In the genomic region with DNA sequence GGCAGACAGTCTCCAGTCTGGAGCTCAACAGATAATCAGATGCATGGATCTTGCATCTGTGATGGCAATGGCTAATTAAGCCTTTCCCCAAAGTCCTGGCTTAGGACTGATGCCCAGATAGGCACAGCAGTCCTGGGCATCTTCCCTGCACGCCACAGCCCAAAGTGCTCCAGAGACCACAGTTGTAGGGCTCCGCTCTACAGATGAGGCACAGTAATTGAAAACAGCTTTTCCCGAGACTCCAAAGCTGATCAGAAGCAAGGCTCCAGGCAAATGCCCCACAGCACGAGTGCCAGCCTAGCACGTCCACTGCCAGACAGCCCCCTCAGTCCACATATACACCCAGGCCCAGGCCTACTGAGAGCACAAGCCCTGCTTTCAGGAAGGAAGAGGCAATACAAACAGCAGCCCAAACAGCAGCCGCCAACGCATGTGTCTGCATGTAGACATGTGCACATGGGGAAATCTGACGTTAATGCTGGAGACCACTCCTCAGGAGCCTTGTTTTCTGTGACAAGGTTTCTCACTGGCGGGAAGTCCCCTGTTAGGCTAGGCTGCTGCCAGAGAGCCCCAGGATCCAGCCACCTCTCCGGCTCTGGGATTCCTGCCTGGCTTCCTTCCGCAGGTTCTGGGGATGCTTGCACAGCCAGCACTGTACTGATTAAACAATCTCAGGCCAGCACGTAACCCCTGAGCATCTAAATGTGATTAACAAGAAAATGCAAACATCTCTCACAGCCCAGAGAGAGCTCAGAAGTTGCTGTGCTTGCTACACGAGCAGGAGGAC, we compare ENCODE assay signal across 7 mouse cellular contexts. TPM values are rescaled to one million over a fixed set of nuclear protein-coding genes. Genes with fewer than 3 reads are reported as not detected.
DNase-seq lines count a peak whose midpoint lies in the region; ATAC-seq and TF ChIP-seq lines count a peak whose summit lies in the region.

No protein-coding gene starts in this region.

- TF ChIP-seq CTCF in hindbrain, postnatal 0 days (IDR thresholded peaks at IDR 0.05; ENCODE audit: low read depth): no peak

- WGBS in hindbrain, postnatal 0 days: 61% methylated on average over 13 of the region's 13 CpGs
- 81% methylated on average over 13 of the region's 13 CpGs for WGBS in forebrain, embryonic 16.5 days

- peaks cover 16% of the 10 kb centered on the region; the same call in 1 of the 2 replicates for H3K4me1 ChIP-seq in hindbrain, postnatal 0 days (ENCODE audit: insufficient read depth, low read length)
- H3K4me1 ChIP-seq in forebrain, embryonic 16.5 days (replicated peaks; ENCODE audit: control insufficient read depth, insufficient read depth, low read length): 0 out of 2 replicates have a peak, but pooled peaks cover 4% of the 10 kb centered on the region

- no peak overlapping the region for H3K4me2 ChIP-seq in hindbrain, postnatal 0 days (ENCODE audit: low read depth, low read length)
- no peak overlapping the region for H3K4me2 ChIP-seq in forebrain, embryonic 16.5 days (ENCODE audit: low read length)

- no peaks in the 10 kb centered on the region for H3K36me3 ChIP-seq in hindbrain, postnatal 0 days (ENCODE audit: insufficient read depth, low read length)
- no peaks in the 10 kb centered on the region for H3K36me3 ChIP-seq in forebrain, embryonic 16.5 days (ENCODE audit: control insufficient read depth, insufficient read depth)

- DNase-seq in kidney, adult 11 months: peak; percentile 5
- no peak for DNase-seq in kidney, postnatal 4 days
- DNase-seq in CD4-positive, CD25-positive, alpha-beta regulatory T cell, adult 2 months (ENCODE audit: low read depth, low spot score): peak; percentile 34
- no peak for DNase-seq in hindbrain, postnatal 0 days (ENCODE audit: low spot score)
- no peak for DNase-seq in testis, postnatal 10 days (ENCODE audit: low spot score)

- H3K4me3 ChIP-seq in hindbrain, postnatal 0 days (ENCODE audit: low read length): no peak overlapping the region
- no peak overlapping the region for H3K4me3 ChIP-seq in forebrain, embryonic 16.5 days (replicated peaks; ENCODE audit: low read length)

- peak overlapping the region; percentile 8; the same call in 1 of the 2 replicates for H3K27ac ChIP-seq in hindbrain, postnatal 0 days
- no peak overlapping the region for H3K27ac ChIP-seq in forebrain, embryonic 16.5 days (ENCODE audit: low read length)

- no peaks in the 10 kb centered on the region for H3K27me3 ChIP-seq in hindbrain, postnatal 0 days (ENCODE audit: insufficient read depth, low read length)
- no peaks in the 10 kb centered on the region for H3K27me3 ChIP-seq in forebrain, embryonic 16.5 days (replicated peaks; ENCODE audit: control insufficient read depth, insufficient read depth, low read length)

- ATAC-seq in CD4-positive, CD25-positive, alpha-beta regulatory T cell, adult 4 months: peak; percentile 16
- no peak for ATAC-seq in hindbrain, postnatal 0 days
- no peak for ATAC-seq in forebrain, embryonic 16.5 days

- H3K9ac ChIP-seq in hindbrain, postnatal 0 days (replicated peaks; ENCODE audit: low read length): no peak overlapping the region
- no peak overlapping the region for H3K9ac ChIP-seq in forebrain, embryonic 16.5 days (replicated peaks; ENCODE audit: low read depth, low read length)

- no peaks in the 10 kb centered on the region for H3K9me3 ChIP-seq in hindbrain, postnatal 0 days (ENCODE audit: low read length)
- H3K9me3 ChIP-seq in forebrain, embryonic 16.5 days (ENCODE audit: control insufficient read depth, low read length): no peaks in the 10 kb centered on the region

RNA-seq across cellular contexts. Expression of a gene that starts 47.6 kb away (rescaled TPM):
- polyA plus RNA-seq in CD4-positive, CD25-positive, alpha-beta regulatory T cell, adult 4 months (2017; shearing (Covaris generic)): 10 to 100 TPM; 15.4 to 16.8 TPM
- 41.6 and 53.9 TPM in 2 replicates for total RNA-seq in hindbrain, postnatal 0 days (2014; rRNA removed)
- polyA plus RNA-seq in hindbrain, postnatal 0 days (2015; fragmentation: Nextera tagmentation; extraction: Ambion mirVana): 127 and 149 TPM in 2 replicates
- 120 and 128 TPM in 2 replicates for polyA plus RNA-seq in forebrain, embryonic 16.5 days (2015; fragmentation: Nextera tagmentation; extraction: Ambion mirVana)

RNA-seq across cellular contexts. Expression of a gene that starts 51.8 kb away (rescaled TPM):
- polyA plus RNA-seq in CD4-positive, CD25-positive, alpha-beta regulatory T cell, adult 4 months (2017; shearing (Covaris generic)): 10 to 100 TPM; 16.0 to 18.3 TPM
- 46.8 and 48.2 TPM in 2 replicates for total RNA-seq in hindbrain, postnatal 0 days (2014; rRNA removed)
- polyA plus RNA-seq in hindbrain, postnatal 0 days (2015; fragmentation: Nextera tagmentation; extraction: Ambion mirVana): 50.4 and 50.5 TPM in 2 replicates
- 69.9 and 74.6 TPM in 2 replicates for polyA plus RNA-seq in forebrain, embryonic 16.5 days (2015; fragmentation: Nextera tagmentation; extraction: Ambion mirVana)

Comparison
In these comparisons a context has a peak if more than half of its experiments do, and no peak if none do; other contexts are left out.
1. DNase-seq: peak in kidney, adult 11 months (single experiment) and CD4-positive, CD25-positive, alpha-beta regulatory T cell, adult 2 months (single experiment); none in kidney, postnatal 4 days (0 of 2), hindbrain, postnatal 0 days (single experiment) and testis, postnatal 10 days (single experiment).